Mouse (Mus musculus): ENCODE results near the gene Prkag1.

The Prkag1 gene

GRCm38 (mm10) chr15:98852733-98853132, 21.4 kb upstream of the Prkag1 start:
- DNase-seq (ENCODE audit: low read depth): no peak

DNA sequence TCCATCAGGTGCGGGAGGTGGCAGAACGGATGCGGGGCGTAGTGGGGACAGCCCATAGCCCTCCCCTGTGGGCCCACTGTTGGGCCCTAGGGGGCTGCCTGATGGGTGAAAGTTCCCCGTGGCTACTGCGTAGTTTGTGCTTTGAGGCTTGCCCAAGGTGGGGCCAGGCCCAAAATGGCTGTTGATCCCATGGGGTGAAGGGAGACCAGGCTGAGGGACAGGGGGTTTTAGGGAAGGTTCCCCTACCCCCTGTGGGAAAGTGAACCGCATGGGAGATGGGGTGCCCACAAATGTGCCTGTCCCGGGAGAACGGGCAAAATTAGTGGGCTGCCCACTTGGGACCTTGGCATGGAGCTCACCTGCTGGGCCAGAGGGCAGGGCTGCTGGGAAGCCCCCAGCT, 20.8 kb upstream of the Prkag1 start:
- no peak for DNase-seq (ENCODE audit: low read depth)

- no peak for DNase-seq (ENCODE audit: low read depth)
Measured at GRCm38 (mm10) chr15:98851229-98851818, 20.0 kb upstream of the Prkag1 start.

GRCm38 (mm10) chr15:98850668-98851067, 19.3 kb upstream of the Prkag1 start:
- DNase-seq (ENCODE audit: low read depth): no peak

GRCm38 (mm10) chr15:98849956-98850600, 18.8 kb upstream of the Prkag1 start:
- no peak for DNase-seq (ENCODE audit: low read depth)

DNA sequence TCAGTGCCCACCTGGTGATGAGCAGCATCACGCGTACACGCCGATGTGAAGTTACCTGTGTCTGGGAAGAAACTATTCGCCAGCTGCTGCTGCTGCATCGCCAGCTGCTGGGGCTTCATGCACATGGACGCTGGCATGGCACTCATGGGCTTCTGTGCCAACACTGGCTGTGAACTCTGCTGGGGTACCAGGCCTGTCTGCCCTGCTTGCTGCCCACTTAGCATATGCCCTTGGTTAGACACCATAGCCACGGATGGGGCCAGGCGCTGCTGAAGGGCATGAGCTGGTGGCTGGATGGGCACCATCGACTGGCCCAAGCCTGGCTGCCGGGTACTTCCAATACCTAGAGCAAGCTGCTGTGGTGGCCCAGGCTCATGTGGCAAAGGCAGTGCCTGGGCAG, 17.8 kb upstream of the Prkag1 start:
- no peak for DNase-seq (ENCODE audit: low read depth)

DNA sequence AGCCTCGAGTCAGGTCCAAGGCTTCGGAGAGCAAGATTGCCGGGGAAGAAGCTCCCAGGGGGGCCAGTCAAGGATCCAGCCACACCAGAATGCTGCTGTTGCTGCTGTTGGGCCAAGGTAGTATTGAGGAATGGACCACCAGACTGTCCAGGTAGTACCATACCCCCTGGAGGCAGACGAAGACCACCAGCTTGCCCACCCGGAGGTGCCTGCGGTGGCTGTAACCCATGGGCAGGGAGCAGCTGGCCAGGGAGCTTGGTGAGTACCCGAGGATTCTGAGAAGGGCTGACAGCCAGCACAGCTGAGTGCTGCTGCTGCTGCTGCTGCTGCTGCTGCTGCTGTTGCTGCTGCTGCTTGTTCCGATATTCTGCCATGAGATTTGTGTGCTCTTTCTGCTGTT, 14.8 kb upstream of the Prkag1 start:
- DNase-seq (ENCODE audit: low read depth): no peak

- DNase-seq (ENCODE audit: low read depth): no peak
Measured at GRCm38 (mm10) chr15:98845149-98845548, 13.8 kb upstream of the Prkag1 start.

DNA sequence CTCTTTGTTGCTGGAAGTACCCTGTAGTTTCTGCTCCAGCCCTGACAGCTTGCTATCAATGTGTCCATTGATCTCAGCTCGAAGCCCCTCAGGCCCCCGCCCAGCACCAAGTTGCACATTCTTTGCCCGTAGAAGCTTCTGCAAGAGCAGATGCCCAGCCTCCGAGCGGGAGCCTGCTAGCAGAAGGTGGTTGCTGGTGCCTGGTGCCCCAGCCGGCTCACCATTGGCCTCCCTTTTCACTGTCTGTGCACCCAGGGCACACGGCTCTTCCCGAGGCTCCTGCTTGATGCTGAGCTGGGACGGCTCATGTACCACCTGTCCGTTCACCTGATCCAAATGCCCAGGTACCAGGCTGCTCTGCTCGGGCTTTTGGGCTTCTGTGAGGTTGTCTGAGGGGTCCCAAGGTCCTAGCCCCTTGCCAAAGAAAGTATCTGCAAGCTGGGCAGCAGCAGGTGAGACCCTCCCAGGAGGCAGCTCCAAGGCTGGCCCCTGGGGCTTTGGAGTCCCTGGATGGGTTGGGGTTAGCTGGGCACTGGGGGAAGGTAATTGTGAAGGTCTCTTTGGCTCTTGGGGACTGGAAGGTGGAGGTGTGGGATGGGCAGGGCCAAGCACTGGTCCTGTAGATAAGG, 12.4 kb upstream of the Prkag1 start:
- no peak for DNase-seq (ENCODE audit: low read depth)

DNA sequence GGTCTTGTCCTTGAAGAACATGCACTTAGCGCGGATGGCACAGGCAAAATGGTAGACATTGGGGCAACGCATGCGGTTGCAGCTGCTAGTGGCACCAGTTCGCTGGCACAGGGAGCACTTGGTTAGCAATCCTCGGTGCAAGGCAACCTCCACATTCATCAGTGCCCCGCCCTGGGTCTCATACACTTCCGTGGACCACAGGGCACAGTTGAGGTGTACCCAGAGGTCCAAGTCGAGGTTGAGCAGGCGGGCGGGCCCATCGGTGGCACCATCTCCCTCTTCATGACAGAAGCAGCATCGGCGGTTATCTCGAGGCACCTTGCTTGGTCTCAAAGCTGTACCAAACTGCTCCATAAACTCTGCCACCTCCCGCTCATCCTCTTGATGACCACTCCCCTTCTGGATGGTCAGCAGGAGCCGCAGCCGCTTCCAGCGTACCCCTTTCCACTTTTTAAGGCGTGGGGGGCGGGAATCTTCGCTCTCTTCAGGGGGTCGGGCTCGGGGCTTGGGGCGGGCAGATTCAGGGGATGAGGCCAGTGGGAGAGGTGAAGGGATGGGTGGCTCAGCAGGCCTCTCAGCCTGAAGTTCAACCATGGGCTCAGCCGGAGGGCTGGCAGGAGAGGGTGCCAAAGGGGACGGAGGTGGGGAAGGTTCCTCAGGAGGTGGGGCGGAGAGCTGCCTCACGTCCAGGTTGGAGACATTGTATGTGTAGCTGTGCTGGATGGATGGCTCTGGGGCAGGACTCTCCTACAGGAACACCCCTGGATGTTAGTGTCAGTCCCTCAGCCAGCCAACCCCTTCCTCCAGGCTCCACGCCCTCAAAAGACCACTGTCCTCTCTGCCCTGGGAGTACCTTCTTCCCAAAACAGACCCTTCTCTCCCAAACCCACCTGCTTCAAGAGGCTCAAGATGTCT, 8.6 kb upstream of the Prkag1 start:
- no peak for DNase-seq (ENCODE audit: low read depth)

DNA sequence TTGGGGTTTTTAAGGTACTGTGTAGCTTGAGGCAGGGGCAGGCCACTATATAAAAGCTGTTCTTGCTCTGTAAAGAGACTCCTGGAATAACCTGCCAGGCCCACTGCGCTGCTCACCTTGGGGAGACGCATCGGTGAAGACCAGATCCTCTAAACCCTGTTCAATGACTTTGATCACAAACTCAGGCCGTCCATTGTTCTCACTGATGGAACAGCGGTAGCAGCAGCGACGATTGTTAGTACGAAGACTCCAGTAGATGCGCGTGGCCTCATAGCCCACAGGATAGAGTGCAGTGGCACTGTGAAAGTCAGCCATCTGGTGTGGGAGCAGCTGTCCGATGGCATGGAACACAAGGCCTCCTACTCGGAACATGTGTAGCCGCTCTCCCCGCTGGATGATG, 7.8 kb upstream of the Prkag1 start:
- DNase-seq (ENCODE audit: low read depth): no peak

GRCm38 (mm10) chr15:98837743-98838103, 6.4 kb upstream of the Prkag1 start:
- no peak for DNase-seq (ENCODE audit: low read depth)

GRCm38 (mm10) chr15:98837006-98837742, 5.9 kb upstream of the Prkag1 start:
- no peak for DNase-seq (ENCODE audit: low read depth)

DNA sequence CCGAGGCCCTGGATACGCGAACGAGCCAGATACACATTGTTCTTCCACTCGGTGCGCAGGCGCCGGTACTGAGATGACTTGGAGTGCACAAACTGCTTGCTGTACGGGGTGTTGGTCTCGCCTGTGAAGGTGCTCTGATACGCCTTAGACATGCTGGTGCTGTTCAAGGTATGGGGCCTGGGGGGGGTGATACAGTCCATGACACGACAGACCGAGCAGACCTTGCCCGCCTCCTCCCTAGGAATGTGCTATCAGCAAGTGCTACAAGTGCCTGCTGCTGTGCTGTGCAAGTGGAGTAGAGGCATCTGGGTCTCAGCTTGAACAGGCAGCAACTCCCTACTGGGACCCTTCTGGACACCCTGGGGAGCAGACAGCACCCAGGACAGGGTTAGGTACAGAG, 4.0 kb upstream of the Prkag1 start:
- no peak for DNase-seq (ENCODE audit: low read depth)

DNA sequence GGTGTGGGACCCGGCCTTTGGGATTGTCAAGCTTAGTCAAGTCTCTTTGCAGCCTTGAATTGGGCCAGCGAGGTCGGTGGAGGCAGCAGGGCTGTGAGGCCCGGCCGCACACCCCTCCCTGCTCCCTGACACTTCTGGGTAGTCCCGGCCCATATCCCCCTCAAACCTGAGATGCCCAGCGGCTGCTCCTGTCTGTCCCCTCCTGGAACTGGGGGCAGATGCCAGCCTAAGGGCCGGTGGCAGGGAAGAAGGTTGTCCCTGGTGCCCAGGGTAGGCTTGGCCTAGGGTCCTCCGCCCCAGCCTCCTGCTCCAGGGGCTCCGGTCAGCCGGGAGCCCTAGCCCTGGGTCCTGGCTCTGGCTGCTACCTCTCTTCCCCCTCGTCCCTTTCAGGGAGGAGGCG, 2.7 kb upstream of the Prkag1 start:
- DNase-seq (ENCODE audit: low read depth): no peak

GRCm38 (mm10) chr15:98833281-98833680, 2.0 kb upstream of the Prkag1 start:
- no peak for DNase-seq (ENCODE audit: low read depth)

GRCm38 (mm10) chr15:98832161-98833058, 1.1 kb upstream of the Prkag1 start:
- peak; percentile 70 for DNase-seq (ENCODE audit: low read depth)

- no peak for DNase-seq (ENCODE audit: low read depth)
Measured at GRCm38 (mm10) chr15:98831684-98832035, 339 bp upstream of the Prkag1 start.

DNA sequence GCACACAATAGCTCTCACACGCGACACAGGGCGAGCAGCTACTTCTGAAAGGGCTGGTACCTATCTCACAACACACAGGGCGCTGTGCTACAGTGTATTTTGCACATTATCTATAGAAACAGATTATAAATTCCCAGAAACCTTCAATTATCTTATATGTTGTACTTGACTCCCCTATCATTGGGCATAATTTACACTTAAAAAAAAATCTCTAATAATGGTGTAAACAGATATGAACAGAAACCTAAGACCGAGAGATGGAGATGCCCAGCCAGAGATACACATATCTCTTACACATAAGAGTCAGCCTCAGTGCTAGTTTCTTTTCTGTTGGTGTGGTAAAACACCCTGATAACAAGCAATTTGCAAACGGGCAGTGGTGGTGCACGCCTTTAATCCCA, 3.7 kb downstream of the Prkag1 start:
- DNase-seq (ENCODE audit: low read depth): no peak

DNA sequence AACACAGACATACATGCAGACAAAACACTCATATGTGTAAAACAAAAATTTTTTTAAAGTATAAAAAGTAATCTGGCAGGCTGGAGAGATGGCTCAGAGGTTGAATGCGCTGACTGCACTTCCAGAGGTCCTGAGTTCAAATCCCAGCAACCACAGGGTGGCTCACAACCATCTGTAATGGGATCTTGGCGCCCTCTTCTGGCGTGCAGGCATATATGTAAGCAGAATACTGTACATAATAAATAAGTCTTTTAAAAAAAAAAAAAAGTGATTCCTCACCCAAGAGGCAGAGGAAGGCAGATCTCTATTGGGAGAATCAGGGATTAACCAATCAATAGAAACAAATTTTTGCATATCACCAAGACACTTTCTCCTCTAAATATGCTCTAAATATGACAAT, 7.9 kb downstream of the Prkag1 start:
- DNase-seq (ENCODE audit: low read depth): no peak

DNA sequence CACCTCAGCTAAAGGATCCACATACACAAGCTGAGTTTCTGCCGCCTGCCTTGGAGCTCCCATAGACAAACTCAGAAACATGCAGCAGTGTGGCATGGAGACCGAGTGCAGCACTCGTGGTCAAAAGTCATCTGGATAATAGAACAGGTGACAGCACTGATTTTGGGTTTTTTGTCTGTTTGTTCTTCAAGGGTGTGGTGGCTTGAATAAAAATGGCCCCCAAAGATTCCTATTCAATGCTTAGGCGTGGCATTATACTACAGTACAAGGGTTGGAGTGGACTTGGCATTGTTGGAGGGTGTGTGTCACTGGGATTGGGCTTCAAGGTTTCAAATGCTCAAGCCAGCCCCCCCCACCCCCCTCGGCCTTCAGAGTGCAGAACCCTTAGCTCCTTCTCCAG, 9.2 kb downstream of the Prkag1 start:
- DNase-seq (ENCODE audit: low read depth): no peak

Measured in c-Kit-positive CD71-negative TER-119-negative erythroid progenitor cells, embryonic 14.5 days (primary cell).